Comparison of ENCODE assay signal across 8 mouse cellular contexts in the genomic region with DNA sequence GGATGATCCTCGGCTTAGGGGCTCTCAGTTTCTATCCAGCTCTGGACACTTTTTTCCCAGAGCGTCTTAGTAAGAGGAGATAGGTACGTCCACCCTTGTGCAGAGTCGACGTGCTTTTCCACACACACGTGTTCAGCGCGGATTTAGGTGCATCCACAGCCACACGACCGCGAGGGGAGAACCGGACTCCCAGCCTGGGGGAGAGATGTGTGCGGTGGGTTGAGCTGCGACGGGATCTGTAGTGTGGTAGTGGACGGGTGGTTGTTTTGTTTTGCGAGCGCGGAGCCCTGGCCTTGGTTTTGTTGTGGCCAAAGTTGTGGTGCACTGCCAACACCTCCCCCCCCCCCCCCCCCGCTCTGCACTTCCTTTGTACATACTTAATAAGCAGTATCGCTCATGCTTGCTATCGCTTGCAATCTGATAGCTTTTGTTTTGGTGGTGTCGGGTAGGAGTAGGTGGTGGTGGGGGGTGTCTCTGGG. TPM values are rescaled to one million over a fixed set of nuclear protein-coding genes. Genes with fewer than 3 reads are reported as not detected.
DNase-seq lines count a peak whose midpoint lies in the region; ATAC-seq and TF ChIP-seq lines count a peak whose summit lies in the region.

No protein-coding gene starts in this region.

- peak overlapping the region; percentile 99 for H3K4me2 ChIP-seq in forebrain, embryonic 12.5 days

- under 1% methylated on average over 22 of the region's 23 CpGs for WGBS in forebrain, embryonic 12.5 days

- peaks cover 29% of the 10 kb centered on the region for H3K4me1 ChIP-seq in E14TG2a.4 (replicated peaks; ENCODE audit: low read depth, low read length)
- peaks cover 43% of the 10 kb centered on the region for H3K4me1 ChIP-seq in forebrain, embryonic 12.5 days

- peak overlapping the region; percentile 89 for H3K4me3 ChIP-seq in E14TG2a.4 (replicated peaks; ENCODE audit: low read length)
- peak overlapping the region; percentile 92 for H3K4me3 ChIP-seq in forebrain, embryonic 12.5 days (replicated peaks)

- 0 out of 2 replicates have a peak overlapping the region, but pooled peaks have one; percentile 100 for H3K27ac ChIP-seq in forebrain, embryonic 12.5 days

- H3K27me3 ChIP-seq in E14TG2a.4 (ENCODE audit: insufficient read depth, low read length) = peaks cover 45% of the 10 kb centered on the region
- no peaks in the 10 kb centered on the region for H3K27me3 ChIP-seq in forebrain, embryonic 12.5 days

- H3K36me3 ChIP-seq in E14TG2a.4 (ENCODE audit: insufficient read depth, low read length) = no peaks in the 10 kb centered on the region
- H3K36me3 ChIP-seq in forebrain, embryonic 12.5 days (replicated peaks) = no peaks in the 10 kb centered on the region

- H3K9me3 ChIP-seq in E14TG2a.4 (ENCODE audit: low read length) = no peaks in the 10 kb centered on the region
- H3K9me3 ChIP-seq in forebrain, embryonic 12.5 days = no peaks in the 10 kb centered on the region

- DNase-seq in cerebellum, adult 11-12 months = peak; percentile 40
- no peak for DNase-seq in cerebellum, adult 9-10 months
- peak; percentile 53 for DNase-seq in kidney, adult 9 months
- peak; percentile 27 for DNase-seq in lung, postnatal 36 days
- DNase-seq in frontal cortex, postnatal 14 days (ENCODE audit: low spot score in 2 of 2) = no peak
- DNase-seq in left cerebral cortex, adult 9 months (ENCODE audit: low spot score in 2 of 2) = no peak

- no peak for TF ChIP-seq CTCF in E14TG2a.4 (conservative IDR thresholded peaks at IDR 0.05; ENCODE audit: low read length)

- ATAC-seq in forebrain, embryonic 12.5 days (ENCODE audit: low FRiP score) = no peak

- H3K9ac ChIP-seq in forebrain, embryonic 12.5 days = peak overlapping the region; percentile 96

RNA-seq across cellular contexts. Expression of a gene that starts 1.2 kb away (rescaled TPM):
- polyA plus RNA-seq in forebrain, embryonic 12.5 days (2016; fragmentation: Nextera tagmentation; extraction: Ambion mirVana) = 29.0 and 36.1 TPM in 2 replicates

Comparison
In these comparisons a context has a peak if more than half of its experiments do, and no peak if none do; other contexts are left out.
1. DNase-seq: peak in cerebellum, adult 11-12 months (single experiment), kidney, adult 9 months (single experiment) and lung, postnatal 36 days (single experiment); none in cerebellum, adult 9-10 months (single experiment), frontal cortex, postnatal 14 days (0 of 2) and left cerebral cortex, adult 9 months (0 of 2).